21 mouse cellular contexts compared by ENCODE assay signal in genomic region chr2:69011860-69012259, GRCm38 (mm10).
A peak's percentile ranks its signal among the peaks of the same experiment; 100 is the strongest.
DNase-seq lines count a peak whose midpoint lies in the region; ATAC-seq and TF ChIP-seq lines count a peak whose summit lies in the region.
"Had no signal": no experiment of that assay in that cellular context is flagged by ENCODE, and none has a peak within 500 bp of the region (broad histone marks: within the 10 kb centered on the region; RNA-seq: fewer than 3 reads in every experiment).

No protein-coding gene starts in this region.

- DNase-seq in brain, embryonic 14.5 days (ENCODE audit: low read depth), result peak; percentile 24
- DNase-seq in cerebellum, adult 11-12 months, result no peak
- DNase-seq in gastrocnemius, postnatal 4 days (ENCODE audit: low spot score in 2 of 2), result no peak
- DNase-seq in ovary, postnatal 36 days (ENCODE audit: low spot score), result no peak
- DNase-seq in gastrocnemius, postnatal 14 days, result no peak
- DNase-seq: adrenal gland, adult 8-10 months; cerebellum, adult 18-20 months; cerebellum, postnatal 36 days; heart, postnatal 36 days; liver, embryonic 13.5 days; right cerebral cortex, postnatal 25 days; thymus, postnatal 36 days had no signal

- H3K9me3 ChIP-seq in forebrain, embryonic 16.5 days (ENCODE audit: control insufficient read depth, low read length), result no peaks in the 10 kb centered on the region
- no peaks in the 10 kb centered on the region for H3K9me3 ChIP-seq in hindbrain, embryonic 16.5 days (ENCODE audit: control insufficient read depth, low read length)
- no peaks in the 10 kb centered on the region for H3K9me3 ChIP-seq in midbrain, embryonic 16.5 days (replicated peaks; ENCODE audit: control insufficient read depth, low read length, poor library complexity, severe bottlenecking)
- H3K9me3 ChIP-seq: heart, embryonic 13.5 days; limb, embryonic 12.5 days; liver, embryonic 13.5 days; lung, embryonic 15.5 days had no signal

- no peak for TF ChIP-seq CTCF in brain, embryonic 14.5 days (IDR thresholded peaks at IDR 0.05; ENCODE audit: borderline replicate concordance, extremely low read depth, insufficient read depth, insufficient read length)

- ATAC-seq in forebrain, embryonic 16.5 days, result no peak
- ATAC-seq in hindbrain, embryonic 16.5 days, result no peak
- 0 out of 2 replicates have a peak, but pooled peaks have one; percentile 30 for ATAC-seq in midbrain, embryonic 16.5 days
- ATAC-seq: intestine, embryonic 16.5 days had no signal

- no peak overlapping the region for H3K4me3 ChIP-seq in forebrain, embryonic 16.5 days (replicated peaks; ENCODE audit: low read length)
- H3K4me3 ChIP-seq in hindbrain, embryonic 16.5 days (ENCODE audit: low read length), result no peak overlapping the region
- no peak overlapping the region for H3K4me3 ChIP-seq in midbrain, embryonic 16.5 days (ENCODE audit: low read depth, low read length)
- H3K4me3 ChIP-seq: heart, embryonic 13.5 days; limb, embryonic 12.5 days; liver, embryonic 13.5 days; lung, embryonic 15.5 days had no signal

- WGBS in forebrain, embryonic 16.5 days, result 54% methylated on average over 2 of the region's 2 CpGs
- WGBS in hindbrain, embryonic 16.5 days, result 61% methylated on average over 2 of the region's 2 CpGs
- WGBS in midbrain, embryonic 16.5 days, result 66% methylated on average over 2 of the region's 2 CpGs

- intact Hi-C loops in gastrocnemius, postnatal 14 days (cut with DNase I; ENCODE audit: low total_unique reads), result no loop called here

- no peaks in the 10 kb centered on the region for H3K27me3 ChIP-seq in forebrain, embryonic 16.5 days (replicated peaks; ENCODE audit: control insufficient read depth, insufficient read depth, low read length)
- H3K27me3 ChIP-seq in hindbrain, embryonic 16.5 days (replicated peaks; ENCODE audit: control insufficient read depth, insufficient read depth, low read length), result no peaks in the 10 kb centered on the region
- no peaks in the 10 kb centered on the region for H3K27me3 ChIP-seq in midbrain, embryonic 16.5 days (ENCODE audit: control insufficient read depth, insufficient read depth, low read depth, low read length)
- H3K27me3 ChIP-seq: heart, embryonic 13.5 days; limb, embryonic 12.5 days; liver, embryonic 13.5 days; lung, embryonic 15.5 days had no signal

- TF ChIP-seq POLR2A in brain, embryonic 14.5 days (IDR thresholded peaks at IDR 0.05; ENCODE audit: borderline replicate concordance, extremely low read depth, insufficient read depth, insufficient read length, poor library complexity, severe bottlenecking), result no peak

- peaks cover 16% of the 10 kb centered on the region for H3K4me1 ChIP-seq in forebrain, embryonic 16.5 days (replicated peaks; ENCODE audit: control insufficient read depth, insufficient read depth, low read length)
- H3K4me1 ChIP-seq in hindbrain, embryonic 16.5 days (ENCODE audit: control insufficient read depth, insufficient read depth, low read depth, low read length), result peaks cover 19% of the 10 kb centered on the region
- peaks cover 22% of the 10 kb centered on the region for H3K4me1 ChIP-seq in midbrain, embryonic 16.5 days (ENCODE audit: control insufficient read depth, insufficient read depth, low read length)
- H3K4me1 ChIP-seq: lung, embryonic 15.5 days had no signal

- H3K9ac ChIP-seq in forebrain, embryonic 16.5 days (replicated peaks; ENCODE audit: low read depth, low read length), result no peak overlapping the region
- no peak overlapping the region for H3K9ac ChIP-seq in hindbrain, embryonic 16.5 days (ENCODE audit: low read depth, low read length)
- H3K9ac ChIP-seq in midbrain, embryonic 16.5 days (ENCODE audit: low read depth, low read length), result no peak overlapping the region
- H3K9ac ChIP-seq: heart, embryonic 13.5 days; limb, embryonic 12.5 days; liver, embryonic 13.5 days; lung, embryonic 15.5 days had no signal

- no peaks in the 10 kb centered on the region for H3K36me3 ChIP-seq in forebrain, embryonic 16.5 days (ENCODE audit: control insufficient read depth, insufficient read depth)
- H3K36me3 ChIP-seq in hindbrain, embryonic 16.5 days (ENCODE audit: control insufficient read depth, insufficient read depth, low read length), result no peaks in the 10 kb centered on the region
- H3K36me3 ChIP-seq in midbrain, embryonic 16.5 days (ENCODE audit: control insufficient read depth, insufficient read depth, low read length), result no peaks in the 10 kb centered on the region
- H3K36me3 ChIP-seq: heart, embryonic 13.5 days; limb, embryonic 12.5 days; liver, embryonic 13.5 days; lung, embryonic 15.5 days had no signal

- H3K4me2 ChIP-seq in forebrain, embryonic 16.5 days (ENCODE audit: low read length), result no peak overlapping the region
- H3K4me2 ChIP-seq in hindbrain, embryonic 16.5 days (ENCODE audit: low read length), result no peak overlapping the region; the same call in 1 of the 2 replicates
- peak overlapping the region; percentile 36 for H3K4me2 ChIP-seq in midbrain, embryonic 16.5 days (ENCODE audit: low read length)
- H3K4me2 ChIP-seq: heart, embryonic 13.5 days; limb, embryonic 12.5 days; liver, embryonic 13.5 days; lung, embryonic 15.5 days had no signal

- H3K27ac ChIP-seq in forebrain, embryonic 16.5 days (ENCODE audit: low read length), result peak overlapping the region; percentile 0; the same call in 1 of the 2 replicates
- H3K27ac ChIP-seq in hindbrain, embryonic 16.5 days (ENCODE audit: low read depth, low read length), result peak overlapping the region; percentile 44; the same call in 1 of the 2 replicates
- peak overlapping the region; percentile 83 for H3K27ac ChIP-seq in midbrain, embryonic 16.5 days (ENCODE audit: low read length)
- H3K27ac ChIP-seq: heart, embryonic 13.5 days; limb, embryonic 12.5 days; liver, embryonic 13.5 days; lung, embryonic 15.5 days; macrophage; stomach, postnatal 0 days had no signal

Comparison
In these comparisons a context has a peak if more than half of its experiments do, and no peak if none do; other contexts are left out.
1. H3K27ac ChIP-seq: peak in every context shown above with its lines; median percentile 83 in midbrain, embryonic 16.5 days; 44 in hindbrain, embryonic 16.5 days; 0 in forebrain, embryonic 16.5 days.